Mouse (Mus musculus): ENCODE measurements around the gene Obp2b. TPM values are rescaled to one million over a fixed set of nuclear protein-coding genes. Genes with fewer than 3 reads are reported as not detected.
"Not testable (repeated sequence)": the region's sequence is repeated elsewhere in the genome, so short reads cannot be mapped to it uniquely, and the experiment has no call there.

The Obp2b gene
- polyA plus RNA-seq (2016; fragmentation: Nextera tagmentation; extraction: Ambion mirVana): not detected in 2 replicates

- 70% methylated on average over 3 of the region's 3 CpGs for WGBS
- ATAC-seq (ENCODE audit: insufficient number of reproducible peaks, low FRiP score); H3K4me3 ChIP-seq: not testable (repeated sequence)
Observed at GRCm38 (mm10) chr2:25736709-25737108, at the start of gene Obp2b. Gene Obp2b (plus strand): TSS chr2:25737009.

GRCm38 (mm10) chr2:25694605-25695004 is 42.2 kb upstream of the Obp2b start:
- no peak overlapping the region for H3K9ac ChIP-seq
- H3K4me2 ChIP-seq: no peak overlapping the region
- H3K9me3 ChIP-seq (replicated peaks): no peaks in the 10 kb centered on the region
- 0 out of 2 replicates have a peak, but pooled peaks cover 6% of the 10 kb centered on the region for H3K27me3 ChIP-seq (replicated peaks)
- ATAC-seq (ENCODE audit: insufficient number of reproducible peaks, low FRiP score): no peak
- no peak overlapping the region for H3K27ac ChIP-seq (ENCODE audit: poor library complexity, severe bottlenecking)
- no peaks in the 10 kb centered on the region for H3K4me1 ChIP-seq (replicated peaks)
- H3K36me3 ChIP-seq: no peaks in the 10 kb centered on the region
- H3K4me3 ChIP-seq: no peak overlapping the region

More at GRCm38 (mm10) chr2:25736709-25737108, at the start of gene Obp2b:
- not testable (repeated sequence) for H3K27me3 ChIP-seq (replicated peaks); H3K9ac ChIP-seq; H3K27ac ChIP-seq (ENCODE audit: poor library complexity, severe bottlenecking); H3K9me3 ChIP-seq (replicated peaks); H3K4me2 ChIP-seq; H3K36me3 ChIP-seq; H3K4me1 ChIP-seq (replicated peaks)

- Histone ChIP-seq H3K4me1 (replicated peaks) (no peaks in the 10 kb centered on the region), H3K9ac (no peak overlapping the region), H3K27ac (ENCODE audit: poor library complexity, severe bottlenecking) (no peak overlapping the region), H3K4me3 (no peak overlapping the region), H3K4me2 (no peak overlapping the region), H3K36me3 (no peaks in the 10 kb centered on the region), H3K9me3 (replicated peaks) (no peaks in the 10 kb centered on the region), H3K27me3 (replicated peaks) (0 out of 2 replicates have a peak, but pooled peaks cover 6% of the 10 kb centered on the region)
- 59% methylated on average over 4 of the region's 4 CpGs for WGBS
- ATAC-seq (ENCODE audit: insufficient number of reproducible peaks, low FRiP score): no peak
Observed at GRCm38 (mm10) chr2:25696951-25697350, 39.9 kb upstream of the Obp2b start.

- no peak overlapping the region for H3K9ac ChIP-seq
- H3K9me3 ChIP-seq (replicated peaks): no peaks in the 10 kb centered on the region
- H3K27ac ChIP-seq (ENCODE audit: poor library complexity, severe bottlenecking): no peak overlapping the region
- 80% methylated on average over 2 of the region's 2 CpGs for WGBS
- no peak for ATAC-seq (ENCODE audit: insufficient number of reproducible peaks, low FRiP score)
- no peaks in the 10 kb centered on the region for H3K36me3 ChIP-seq
- H3K4me2 ChIP-seq: no peak overlapping the region
- no peaks in the 10 kb centered on the region for H3K27me3 ChIP-seq (replicated peaks)
- H3K4me3 ChIP-seq: no peak overlapping the region
- H3K4me1 ChIP-seq (replicated peaks): no peaks in the 10 kb centered on the region
Observed at GRCm38 (mm10) chr2:25698696-25699095, 38.1 kb upstream of the Obp2b start.

- H3K27ac ChIP-seq (ENCODE audit: poor library complexity, severe bottlenecking); H3K9me3 ChIP-seq (replicated peaks); ATAC-seq (ENCODE audit: insufficient number of reproducible peaks, low FRiP score); H3K36me3 ChIP-seq; H3K4me2 ChIP-seq; H3K27me3 ChIP-seq (replicated peaks); H3K9ac ChIP-seq; H3K4me3 ChIP-seq; H3K4me1 ChIP-seq (replicated peaks): not testable (repeated sequence)
- 71% methylated on average over 3 of the region's 3 CpGs for whole genome bisulfite sequencing
Observed at GRCm38 (mm10) chr2:25699743-25700142, 37.1 kb upstream of the Obp2b start, which contains the start of gene Obp2a. Gene Obp2a (plus strand): TSS chr2:25700043.

- no peak overlapping the region for H3K9ac ChIP-seq
- H3K36me3 ChIP-seq: no peaks in the 10 kb centered on the region
- WGBS: 68% methylated on average over 5 of the region's 5 CpGs
- no peak overlapping the region for H3K4me2 ChIP-seq
- H3K4me1 ChIP-seq (replicated peaks): no peaks in the 10 kb centered on the region
- no peak for ATAC-seq (ENCODE audit: insufficient number of reproducible peaks, low FRiP score)
- no peaks in the 10 kb centered on the region for H3K9me3 ChIP-seq (replicated peaks)
- no peaks in the 10 kb centered on the region for H3K27me3 ChIP-seq (replicated peaks)
- H3K4me3 ChIP-seq: no peak overlapping the region
- no peak overlapping the region for H3K27ac ChIP-seq (ENCODE audit: poor library complexity, severe bottlenecking)
Observed at GRCm38 (mm10) chr2:25701001-25701400, 35.8 kb upstream of the Obp2b start.

- Histone ChIP-seq H3K27ac (ENCODE audit: poor library complexity, severe bottlenecking) (no peak overlapping the region), H3K9ac (no peak overlapping the region), H3K4me3 (no peak overlapping the region), H3K36me3 (no peaks in the 10 kb centered on the region), H3K9me3 (replicated peaks) (no peaks in the 10 kb centered on the region), H3K4me2 (no peak overlapping the region), H3K4me1 (replicated peaks) (peaks cover 9% of the 10 kb centered on the region), H3K27me3 (replicated peaks) (no peaks in the 10 kb centered on the region)
- no peak for ATAC-seq (ENCODE audit: insufficient number of reproducible peaks, low FRiP score)
- WGBS: 42% methylated on average over 4 of the region's 4 CpGs
Observed at GRCm38 (mm10) chr2:25703706-25704105, 33.1 kb upstream of the Obp2b start.

GRCm38 (mm10) chr2:25706643-25707481 is 29.9 kb upstream of the Obp2b start, which contains the start of gene Bmyc:
Gene Bmyc (plus strand): TSS chr2:25706739.
- H3K9ac ChIP-seq: peak within 1 kb of the TSS; percentile 83
- no peaks in the 10 kb centered on the region for H3K9me3 ChIP-seq (replicated peaks)
- peaks cover 12% of the 10 kb centered on the region for H3K4me1 ChIP-seq (replicated peaks)
- no peaks in the 10 kb centered on the region for H3K36me3 ChIP-seq
- peak within 1 kb of the TSS; percentile 17; the same call in 1 of the 2 replicates for H3K27ac ChIP-seq (ENCODE audit: poor library complexity, severe bottlenecking)
- peak; percentile 87 for ATAC-seq (ENCODE audit: insufficient number of reproducible peaks, low FRiP score)
- under 1% methylated on average over 78 of the region's 78 CpGs for WGBS
- H3K4me2 ChIP-seq: peak within 1 kb of the TSS; percentile 88
- peak within 1 kb of the TSS; percentile 75 for H3K4me3 ChIP-seq
- no peaks in the 10 kb centered on the region for H3K27me3 ChIP-seq (replicated peaks)

GRCm38 (mm10) chr2:25708121-25708520 is 28.7 kb upstream of the Obp2b start:
- no peak overlapping the region for H3K27ac ChIP-seq (ENCODE audit: poor library complexity, severe bottlenecking)
- peaks cover 12% of the 10 kb centered on the region for H3K4me1 ChIP-seq (replicated peaks)
- H3K36me3 ChIP-seq: no peaks in the 10 kb centered on the region
- H3K27me3 ChIP-seq (replicated peaks): no peaks in the 10 kb centered on the region
- no peak for ATAC-seq (ENCODE audit: insufficient number of reproducible peaks, low FRiP score)
- no peak overlapping the region for H3K4me3 ChIP-seq
- H3K4me2 ChIP-seq: peak overlapping the region; percentile 34; the same call in 1 of the 2 replicates
- WGBS: 60% methylated on average over 2 of the region's 2 CpGs
- no peak overlapping the region for H3K9ac ChIP-seq
- no peaks in the 10 kb centered on the region for H3K9me3 ChIP-seq (replicated peaks)

GRCm38 (mm10) chr2:25709056-25709455 is 27.8 kb upstream of the Obp2b start:
- not testable (repeated sequence) for H3K4me2 ChIP-seq; H3K4me3 ChIP-seq; H3K27me3 ChIP-seq (replicated peaks); H3K9ac ChIP-seq; H3K36me3 ChIP-seq; H3K9me3 ChIP-seq (replicated peaks); ATAC-seq (ENCODE audit: insufficient number of reproducible peaks, low FRiP score); H3K27ac ChIP-seq (ENCODE audit: poor library complexity, severe bottlenecking)
- H3K4me1 ChIP-seq (replicated peaks): peaks cover 12% of the 10 kb centered on the region
- WGBS: 93% methylated on average over 1 of the region's 1 CpGs

GRCm38 (mm10) chr2:25709791-25710190 is 27.0 kb upstream of the Obp2b start:
- not testable (repeated sequence) for H3K27me3 ChIP-seq (replicated peaks); H3K27ac ChIP-seq (ENCODE audit: poor library complexity, severe bottlenecking); H3K4me2 ChIP-seq; H3K9ac ChIP-seq; H3K4me3 ChIP-seq; H3K36me3 ChIP-seq; H3K9me3 ChIP-seq (replicated peaks); ATAC-seq (ENCODE audit: insufficient number of reproducible peaks, low FRiP score)
- peaks cover 12% of the 10 kb centered on the region for H3K4me1 ChIP-seq (replicated peaks)
- WGBS: 78% methylated on average over 2 of the region's 2 CpGs

Measured in heart, embryonic 12.5 days (tissue).